Comparison of ENCODE assay signal across 10 mouse cellular contexts in genomic region chr5:65025916-65026315, GRCm38 (mm10). TPM values are rescaled to one million over a fixed set of nuclear protein-coding genes. Genes with fewer than 3 reads are reported as not detected.
DNase-seq lines count a peak whose midpoint lies in the region; ATAC-seq and TF ChIP-seq lines count a peak whose summit lies in the region.
"Had no signal": no experiment of that assay in that cellular context is flagged by ENCODE, and none has a peak within 500 bp of the region (broad histone marks: within the 10 kb centered on the region; RNA-seq: fewer than 3 reads in every experiment).

No protein-coding gene starts in this region.

- peak; percentile 77 for DNase-seq in CD4-positive, CD25-positive, alpha-beta regulatory T cell, adult 2 months (ENCODE audit: low read depth, low spot score)
- DNase-seq in T-cell, adult 2 months (ENCODE audit: low spot score) = peak; percentile 77
- DNase-seq in thymus, adult 2 months = peak; percentile 57
- no peak for DNase-seq in hindbrain, postnatal 0 days (ENCODE audit: low spot score)
- no peak for DNase-seq in urinary bladder, adult 2 months (ENCODE audit: low spot score)
- no peak for DNase-seq in adrenal gland, adult 18-20 months (ENCODE audit: low spot score in 2 of 2)
- DNase-seq: kidney, adult 18-20 months had no signal

- peaks cover 12% of the 10 kb centered on the region for H3K4me1 ChIP-seq in thymus, adult 2 months (replicated peaks; ENCODE audit: control insufficient read depth, insufficient read depth, low read length)
- peaks cover 9% of the 10 kb centered on the region; the same call in 1 of the 2 replicates for H3K4me1 ChIP-seq in hindbrain, postnatal 0 days (ENCODE audit: insufficient read depth, low read length)

- peak; percentile 86 for ATAC-seq in megakaryocyte-erythroid progenitor cell, adult 5-6 weeks (replicated peaks; ENCODE audit: low FRiP score, low TSS enrichment, poor library complexity, severe bottlenecking)
- ATAC-seq in hindbrain, postnatal 0 days = no peak
- ATAC-seq: midbrain, embryonic 15.5 days had no signal

- TF ChIP-seq POLR2A in thymus, adult 2 months (IDR thresholded peaks at IDR 0.05; ENCODE audit: control insufficient read depth, extremely low read depth, insufficient read depth, low read length, poor library complexity) = no peak

- WGBS in thymus, adult 2 months = 12% methylated on average over 6 of the region's 6 CpGs
- 52% methylated on average over 6 of the region's 6 CpGs for WGBS in hindbrain, postnatal 0 days

- TF ChIP-seq CTCF in thymus, adult 2 months (IDR thresholded peaks at IDR 0.05; ENCODE audit: borderline replicate concordance, control insufficient read depth, extremely low read depth, insufficient read depth, low read length, poor library complexity) = no peak
- no peak for TF ChIP-seq CTCF in hindbrain, postnatal 0 days (IDR thresholded peaks at IDR 0.05; ENCODE audit: low read depth)

- no peak overlapping the region for H3K4me3 ChIP-seq in thymus, adult 2 months (ENCODE audit: control insufficient read depth, insufficient read depth, low read length)
- no peak overlapping the region for H3K4me3 ChIP-seq in hindbrain, postnatal 0 days (ENCODE audit: low read length)
- H3K4me3 ChIP-seq: heart, adult 2 months; midbrain, embryonic 15.5 days had no signal

- no peaks in the 10 kb centered on the region for H3K36me3 ChIP-seq in thymus, adult 2 months (ENCODE audit: control insufficient read depth, insufficient read depth, low read length)
- no peaks in the 10 kb centered on the region for H3K36me3 ChIP-seq in hindbrain, postnatal 0 days (ENCODE audit: insufficient read depth, low read length)
- H3K36me3 ChIP-seq: midbrain, embryonic 15.5 days had no signal

- no peak overlapping the region for H3K4me2 ChIP-seq in hindbrain, postnatal 0 days (ENCODE audit: low read depth, low read length)
- H3K4me2 ChIP-seq: midbrain, embryonic 15.5 days had no signal

- no peaks in the 10 kb centered on the region for H3K9me3 ChIP-seq in hindbrain, postnatal 0 days (ENCODE audit: low read length)
- H3K9me3 ChIP-seq: midbrain, embryonic 15.5 days had no signal

- H3K9ac ChIP-seq in hindbrain, postnatal 0 days (replicated peaks; ENCODE audit: low read length) = no peak overlapping the region
- H3K9ac ChIP-seq: midbrain, embryonic 15.5 days had no signal

- H3K27me3 ChIP-seq in thymus, adult 2 months (ENCODE audit: control insufficient read depth, insufficient read depth, low read length) = no peaks in the 10 kb centered on the region
- H3K27me3 ChIP-seq in hindbrain, postnatal 0 days (ENCODE audit: insufficient read depth, low read length) = no peaks in the 10 kb centered on the region
- H3K27me3 ChIP-seq: midbrain, embryonic 15.5 days had no signal

- no peak overlapping the region for H3K27ac ChIP-seq in thymus, adult 2 months (ENCODE audit: control insufficient read depth, insufficient read depth, low read length)
- no peak overlapping the region for H3K27ac ChIP-seq in hindbrain, postnatal 0 days
- H3K27ac ChIP-seq: heart, adult 2 months; midbrain, embryonic 15.5 days had no signal

RNA-seq across cellular contexts. Expression of gene Fam114a1, which starts 56.0 kb away (rescaled TPM):
- total RNA-seq in megakaryocyte-erythroid progenitor cell, adult 5-6 weeks (2014; fragmentation: Nextera tagmentation) = 0.20 TPM in 1 of 2 replicates, not detected in the other
- 0.08 and 0.09 TPM in 2 replicates for total RNA-seq in megakaryocyte-erythroid progenitor cell, adult 5-6 weeks (2017)
- 3.4 and 6.8 TPM in 2 replicates for polyA plus RNA-seq in thymus, adult 2 months (2012; rRNA removed)
- 3.9 and 5.8 TPM in 2 replicates for total RNA-seq in hindbrain, postnatal 0 days (2014; rRNA removed)
- 6.8 and 7.3 TPM in 2 replicates for polyA plus RNA-seq in hindbrain, postnatal 0 days (2015; fragmentation: Nextera tagmentation; extraction: Ambion mirVana)
- polyA plus RNA-seq in urinary bladder, adult 2 months (2012; rRNA removed) = 73.8 and 75.7 TPM in 2 replicates
- 10 to 100 TPM; 23.7 to 23.8 TPM for total RNA-seq in adrenal gland, adult 18-20 months (2021)

Comparison
In these comparisons a context has a peak if more than half of its experiments do, and no peak if none do; other contexts are left out.
1. DNase-seq: peak in CD4-positive, CD25-positive, alpha-beta regulatory T cell, adult 2 months (single experiment), T-cell, adult 2 months (single experiment) and thymus, adult 2 months (single experiment); none in hindbrain, postnatal 0 days (single experiment), urinary bladder, adult 2 months (single experiment) and adrenal gland, adult 18-20 months (0 of 2).